Mouse (Mus musculus) embryonic facial prominence, embryonic 11.5 days (tissue): ENCODE measurements around the gene Phc2. TPM values are rescaled to one million over a fixed set of nuclear protein-coding genes. Genes with fewer than 3 reads are reported as not detected.

Experiments
- ATAC-seq: fragments of 200-750 bp; cut with Nextera tagmentation; replicated peaks from 2 replicates; pipeline ENCODE4 v1.8.0; 2017; ENCODE audit warnings: low read depth; ENCODE audit not compliant: insufficient number of reproducible peaks, low FRiP score, low TSS enrichment
- DNase-seq: peaks from one replicate; pipeline ENCODE4 v3.0.0-alpha.2; 2015; ENCODE audit warnings: low spot score
- H3K27ac ChIP-seq: fragments of 300-500 bp; sonication (generic); replicated peaks from 2 replicates; pipeline ENCODE4 v1.5.1; 2014; ENCODE audit warnings: mild to moderate bottlenecking, low read depth, low read length, control low read depth
- H3K27me3 ChIP-seq: fragments of 300-500 bp; sonication (generic); 2 replicates; pipeline ENCODE4 v1.6.1; 2014; ENCODE audit warnings: mild to moderate bottlenecking, low read length, moderate library complexity, mixed read lengths; ENCODE audit not compliant: control insufficient read depth, insufficient read depth
- H3K36me3 ChIP-seq: fragments of 300-500 bp; sonication (generic); replicated peaks from 2 replicates; pipeline ENCODE4 v1.6.1; 2014; ENCODE audit warnings: low read depth, mild to moderate bottlenecking, low read length, moderate library complexity, mixed read lengths; ENCODE audit not compliant: control insufficient read depth, insufficient read depth
- H3K4me1 ChIP-seq: fragments of 300-500 bp; sonication (generic); 2 replicates; pipeline ENCODE4 v1.6.1; 2014; ENCODE audit warnings: low read length, mixed read lengths; ENCODE audit not compliant: control insufficient read depth, insufficient read depth
- H3K4me2 ChIP-seq: fragments of 300-500 bp; sonication (generic); 2 replicates; pipeline ENCODE4 v1.6.1; 2014; ENCODE audit warnings: low read depth, mild to moderate bottlenecking, control low read depth, low read length, moderate library complexity
- H3K4me3 ChIP-seq: fragments of 300-500 bp; sonication (generic); 2 replicates; pipeline ENCODE4 v1.5.1; 2014; ENCODE audit warnings: low read depth, low read length, control low read depth
- H3K9ac ChIP-seq: fragments of 300-500 bp; sonication (generic); replicated peaks from 2 replicates; pipeline ENCODE4 v1.6.1; 2014; ENCODE audit warnings: mild to moderate bottlenecking, control low read depth, low read length
- H3K9me3 ChIP-seq: fragments of 300-500 bp; sonication (generic); replicated peaks from 2 replicates; pipeline ENCODE4 v1.6.1; 2016; ENCODE audit warnings: mild to moderate bottlenecking, low read length, inconsistent platforms, mixed read lengths; ENCODE audit not compliant: control insufficient read depth
- WGBS: fragments of 180-500 bp; shearing (Covaris S2); extraction: QIAGEN DNeasy Blood & Tissue Kit; methylation state at CpG from one replicate; pipeline ENCODE4 v1.1.7; 2014; 5-methylcytosine and 5-hydroxymethylcytosine counted together
- polyA plus RNA-seq: library from polyadenylated mRNA; unstranded; fragments of >200 nt; fragmentation: Nextera tagmentation; extraction: Ambion mirVana; gene quantifications from 2 replicates; pipeline ENCODE4 v1.2.1, GENCODE M21; 2014

Gene Phc2
- polyA plus RNA-seq, 1 experiment from 2014 or later: 68.0 TPM

DNA sequence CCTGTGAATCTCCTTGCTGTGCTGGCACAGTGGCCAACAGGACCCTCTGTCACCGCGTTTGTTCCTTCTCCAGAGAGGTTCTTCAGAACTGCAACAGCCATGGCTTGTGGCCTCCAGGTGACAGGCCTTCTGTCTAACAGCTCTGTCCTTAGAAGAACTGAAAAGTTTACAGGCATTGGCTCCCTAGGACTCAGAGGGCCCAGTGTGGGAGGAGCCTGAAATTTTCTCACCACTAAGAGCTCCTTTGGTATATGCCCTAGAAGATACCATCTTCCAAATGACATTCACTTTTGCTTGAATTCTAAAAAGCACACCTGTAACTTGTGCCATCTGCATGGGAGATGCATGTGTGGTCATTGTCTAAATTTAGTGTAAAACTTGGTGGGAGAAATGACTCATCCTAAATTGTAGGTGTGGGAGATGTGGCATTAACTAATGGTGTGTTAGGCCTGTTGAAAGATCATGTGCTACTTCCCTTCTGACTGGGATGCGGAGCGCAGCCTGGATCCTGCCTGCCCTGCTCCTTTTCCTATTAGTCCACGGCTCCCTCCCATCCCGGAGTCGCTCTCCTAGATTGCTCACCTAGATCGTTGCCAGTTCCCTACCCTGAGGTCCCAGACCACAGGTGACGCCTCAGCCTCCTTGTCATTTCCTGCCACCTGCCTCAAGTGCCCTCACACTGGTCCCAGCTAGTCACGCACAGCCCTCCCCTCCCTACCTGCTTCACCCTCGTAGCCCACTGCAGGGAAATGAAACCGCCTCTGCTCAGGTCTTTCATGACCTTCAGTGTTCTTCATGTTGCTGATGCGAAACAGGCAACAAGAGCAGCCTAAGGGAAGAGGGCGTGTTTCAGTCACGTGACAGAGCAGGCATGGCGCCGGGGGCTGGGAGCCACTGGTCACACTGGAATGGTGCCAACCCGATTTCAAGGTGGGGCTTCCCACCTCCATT, 80.5 kb downstream of the Phc2 start:
- H3K4me2 ChIP-seq: no peak overlapping the region
- no peaks in the 10 kb centered on the region for H3K27me3 ChIP-seq
- H3K36me3 ChIP-seq: no peaks in the 10 kb centered on the region; the same call in 1 of the 2 replicates
- 0 out of 2 replicates have a peak overlapping the region, but pooled peaks have one; percentile 8 for H3K27ac ChIP-seq
- DNase-seq (no peak), ATAC-seq (no peak)
- no peak overlapping the region; the same call in 1 of the 2 replicates for H3K9ac ChIP-seq
- H3K4me1 ChIP-seq: peaks cover 16% of the 10 kb centered on the region
- WGBS: 79% methylated on average over 18 of the region's 18 CpGs
- no peak overlapping the region for H3K4me3 ChIP-seq
- H3K9me3 ChIP-seq: no peaks in the 10 kb centered on the region

DNA sequence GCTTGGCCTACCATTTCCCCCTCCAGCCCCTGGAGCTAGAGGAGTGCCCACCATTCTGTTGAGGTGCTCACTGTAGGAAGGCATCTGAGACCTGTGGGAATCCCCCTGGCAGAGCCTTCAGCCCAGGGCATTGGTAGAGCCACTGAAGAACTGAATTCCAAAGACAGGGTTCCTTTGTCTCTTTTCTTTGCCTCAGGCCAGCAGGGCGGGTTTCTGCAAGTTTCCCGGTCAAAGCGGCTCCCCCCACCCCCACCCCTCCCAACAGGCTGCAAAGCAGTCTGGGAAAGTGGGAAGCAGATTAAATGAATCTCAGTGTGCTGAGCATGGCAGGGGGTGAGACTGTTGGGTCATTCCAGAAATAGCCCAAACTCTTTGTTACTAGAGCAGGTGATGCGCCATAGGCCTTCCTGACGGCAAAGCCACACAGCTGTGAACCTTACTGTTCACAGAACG, 82.7 kb downstream of the Phc2 start:
- H3K4me1 ChIP-seq: peaks cover 19% of the 10 kb centered on the region
- no peaks in the 10 kb centered on the region; the same call in 1 of the 2 replicates for H3K36me3 ChIP-seq
- no peak overlapping the region for H3K4me2 ChIP-seq
- peak; percentile 61; the same call in 1 of the 2 replicates for ATAC-seq
- H3K27me3 ChIP-seq: no peaks in the 10 kb centered on the region
- H3K4me3 ChIP-seq: no peak overlapping the region
- H3K9me3 ChIP-seq: no peaks in the 10 kb centered on the region
- WGBS: 26% methylated on average over 6 of the region's 6 CpGs
- peak overlapping the region; percentile 22; the same call in 1 of the 2 replicates for H3K27ac ChIP-seq
- H3K9ac ChIP-seq: peak overlapping the region; percentile 35; the same call in 1 of the 2 replicates
- DNase-seq: peak; percentile 76

DNA sequence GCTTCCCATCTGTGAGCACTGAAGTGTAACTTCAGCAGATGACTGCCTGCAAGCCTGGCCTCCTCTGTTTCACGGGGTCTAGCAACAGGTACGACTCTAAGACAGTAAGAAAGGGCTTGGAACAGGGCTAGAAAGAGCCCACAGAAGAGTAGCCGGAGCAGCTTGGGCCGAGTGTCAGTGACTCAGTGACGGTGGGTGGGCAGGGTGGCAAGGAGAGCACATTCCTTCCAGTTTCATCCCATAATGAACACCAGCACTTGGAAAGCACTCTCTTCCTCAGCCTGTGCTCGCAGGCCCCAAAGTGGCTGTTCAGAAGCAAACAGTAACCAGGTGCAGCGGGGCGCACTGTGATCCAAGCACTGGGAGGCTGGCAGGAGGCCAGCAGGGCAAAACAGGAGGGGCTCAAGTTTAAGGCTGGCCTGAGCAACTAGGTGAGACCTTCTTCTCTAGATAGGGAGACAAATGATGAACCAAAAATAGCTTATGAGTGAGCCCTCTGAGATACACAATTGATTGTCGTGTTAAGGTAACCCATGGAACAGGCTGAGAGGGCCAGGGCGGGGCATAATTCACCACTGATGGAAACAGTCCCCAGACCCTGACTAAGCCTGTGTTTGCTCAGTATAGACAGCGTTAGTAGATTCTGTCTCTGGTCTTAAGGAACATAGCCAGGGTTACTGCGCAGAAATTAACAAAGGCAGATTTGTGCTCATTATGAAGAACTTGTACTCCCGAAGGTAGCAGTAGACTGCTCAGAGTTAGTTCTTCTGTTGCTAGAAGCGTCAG, 83.5 kb downstream of the Phc2 start:
- peak overlapping the region; percentile 22 for H3K27ac ChIP-seq
- no peak; the same call in 1 of the 2 replicates for ATAC-seq
- no peak overlapping the region for H3K4me3 ChIP-seq
- H3K27me3 ChIP-seq: no peaks in the 10 kb centered on the region
- H3K4me1 ChIP-seq: peaks cover 19% of the 10 kb centered on the region
- 0 out of 2 replicates have a peak overlapping the region, but pooled peaks have one; percentile 2 for H3K9ac ChIP-seq
- no peaks in the 10 kb centered on the region; the same call in 1 of the 2 replicates for H3K36me3 ChIP-seq
- peak; percentile 51 for DNase-seq
- H3K9me3 ChIP-seq: no peaks in the 10 kb centered on the region
- no peak overlapping the region for H3K4me2 ChIP-seq
- 60% methylated on average over 14 of the region's 14 CpGs for WGBS

DNA sequence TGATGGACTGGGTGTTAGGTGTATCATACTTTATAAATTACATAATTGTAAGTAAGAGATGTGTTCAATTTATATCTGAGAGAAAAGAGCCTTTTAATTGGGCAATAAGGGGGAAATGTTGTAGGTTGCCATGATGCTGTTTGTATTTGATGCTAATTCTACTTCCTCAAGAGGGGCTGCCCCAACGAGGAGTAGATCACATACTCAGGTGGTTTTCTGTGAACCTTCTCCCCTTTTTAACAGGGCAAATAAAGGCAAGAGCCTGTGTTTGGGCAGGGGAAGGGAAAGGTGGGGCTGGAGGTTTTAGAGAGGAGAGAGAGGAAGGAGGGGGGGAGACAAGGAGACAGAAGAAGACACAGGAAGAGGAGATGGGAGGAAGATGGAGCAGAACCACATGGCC, 86.4 kb downstream of the Phc2 start:
- no peaks in the 10 kb centered on the region for H3K27me3 ChIP-seq
- peaks cover 6% of the 10 kb centered on the region; the same call in 1 of the 2 replicates for H3K4me1 ChIP-seq
- H3K27ac ChIP-seq: no peak overlapping the region
- peaks cover 15% of the 10 kb centered on the region for H3K36me3 ChIP-seq
- H3K4me3 ChIP-seq: no peak overlapping the region
- 75% methylated on average over 1 of the region's 1 CpGs for WGBS
- no peak overlapping the region for H3K4me2 ChIP-seq
- DNase-seq (no peak), ATAC-seq (no peak)
- H3K9ac ChIP-seq: no peak overlapping the region
- no peaks in the 10 kb centered on the region for H3K9me3 ChIP-seq

DNA sequence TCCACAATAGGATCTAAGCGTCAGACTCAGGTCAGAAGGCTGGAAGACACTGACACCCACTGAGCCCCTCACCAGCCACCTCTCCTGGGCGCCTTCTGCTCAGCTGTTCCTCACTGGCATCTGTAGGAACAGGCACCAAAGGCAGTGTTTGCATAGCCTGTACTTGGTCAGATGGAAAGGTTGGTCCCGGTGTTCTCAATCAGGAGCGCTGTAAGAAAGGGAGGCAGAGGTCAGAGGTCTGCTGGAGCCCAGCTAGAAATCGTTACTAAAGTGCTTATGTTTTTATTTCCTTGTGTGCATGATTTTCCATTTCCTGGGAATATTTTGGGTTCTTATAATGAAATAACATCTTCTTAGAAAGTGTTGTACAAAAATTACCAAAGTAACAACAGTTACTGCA, 87.4 kb downstream of the Phc2 start:
- Histone ChIP-seq H3K9ac (no peak overlapping the region), H3K4me3 (no peak overlapping the region), H3K27ac (no peak overlapping the region), H3K4me1 (peaks cover 6% of the 10 kb centered on the region; the same call in 1 of the 2 replicates), H3K27me3 (no peaks in the 10 kb centered on the region), H3K4me2 (no peak overlapping the region), H3K9me3 (no peaks in the 10 kb centered on the region), H3K36me3 (peaks cover 25% of the 10 kb centered on the region)
- WGBS: 31% methylated on average over 5 of the region's 5 CpGs
- DNase-seq (no peak), ATAC-seq (no peak)

DNA sequence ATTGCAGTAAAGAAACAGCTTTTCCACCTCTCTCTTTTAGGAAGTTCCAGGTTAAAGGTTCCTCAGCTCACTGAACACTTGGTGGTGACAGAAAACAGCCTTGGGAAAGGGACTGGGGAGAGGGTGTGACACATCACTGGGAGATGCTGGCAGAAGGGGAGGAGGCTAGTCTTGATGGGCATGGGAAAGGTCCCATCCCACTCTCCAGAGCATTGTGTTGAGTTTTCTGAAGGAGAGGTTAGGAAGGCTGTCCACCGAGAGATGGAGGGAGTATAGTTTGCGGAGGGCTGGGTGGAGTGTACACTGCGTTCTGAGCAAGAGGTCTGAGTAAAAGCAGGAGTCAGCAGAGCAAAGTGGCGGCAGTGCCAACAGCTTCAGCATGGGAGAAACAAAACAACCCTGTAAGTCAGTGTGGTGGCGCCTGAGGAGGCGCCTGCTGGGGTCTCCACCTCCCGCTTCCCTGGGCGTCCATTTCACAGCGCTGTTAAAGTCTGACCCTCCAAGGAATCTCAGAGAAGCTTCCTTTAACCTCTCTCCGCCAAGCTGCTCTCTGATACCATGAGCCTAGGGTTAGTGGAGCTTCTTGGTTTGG, 88.0 kb downstream of the Phc2 start:
- H3K27me3 ChIP-seq: no peaks in the 10 kb centered on the region
- peaks cover 6% of the 10 kb centered on the region; the same call in 1 of the 2 replicates for H3K4me1 ChIP-seq
- H3K9me3 ChIP-seq: no peaks in the 10 kb centered on the region
- H3K36me3 ChIP-seq: peaks cover 30% of the 10 kb centered on the region
- no peak overlapping the region for H3K4me2 ChIP-seq
- no peak overlapping the region for H3K4me3 ChIP-seq
- ATAC-seq: no peak
- H3K9ac ChIP-seq: no peak overlapping the region
- WGBS: 45% methylated on average over 10 of the region's 10 CpGs
- H3K27ac ChIP-seq: no peak overlapping the region
- DNase-seq: no peak

DNA sequence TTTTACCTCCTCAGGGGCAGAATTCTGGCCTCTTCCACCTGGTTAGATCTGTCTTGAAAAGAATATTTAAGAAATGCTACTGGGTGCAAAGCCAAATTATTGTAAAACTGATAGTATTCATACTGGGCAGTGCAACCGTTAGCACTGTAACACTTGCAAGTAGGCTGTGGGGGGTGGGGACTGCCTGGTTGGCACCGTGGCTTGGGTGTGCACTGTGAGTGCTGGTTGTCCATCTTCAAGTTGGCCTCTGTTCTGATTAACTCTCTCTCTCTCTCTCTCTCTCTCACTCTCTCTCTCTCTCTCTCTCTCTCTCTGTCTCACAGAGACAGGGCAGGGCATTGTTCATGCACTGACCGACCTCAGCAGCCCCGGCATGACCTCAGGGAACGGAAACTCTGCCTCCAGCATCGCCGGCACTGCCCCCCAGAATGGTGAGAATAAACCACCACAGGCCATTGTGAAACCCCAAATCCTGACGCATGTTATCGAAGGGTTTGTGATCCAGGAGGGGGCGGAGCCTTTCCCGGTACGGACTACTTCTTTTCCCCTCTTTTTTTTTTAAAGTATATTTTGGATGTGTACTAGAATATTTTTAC, 88.6 kb downstream of the Phc2 start:
- Histone ChIP-seq H3K27ac (no peak overlapping the region), H3K27me3 (no peaks in the 10 kb centered on the region), H3K36me3 (peaks cover 36% of the 10 kb centered on the region), H3K4me1 (0 out of 2 replicates have a peak, but pooled peaks cover 4% of the 10 kb centered on the region), H3K4me2 (no peak overlapping the region), H3K9ac (no peak overlapping the region), H3K4me3 (no peak overlapping the region), H3K9me3 (no peaks in the 10 kb centered on the region)
- DNase-seq (no peak), ATAC-seq (no peak)
- 54% methylated on average over 12 of the region's 12 CpGs for WGBS
